Mouse (Mus musculus) mouse embryonic stem cell (cell line): ENCODE data around the gene Ralgps2.

ENCODE experiments used
- in situ Hi-C, 2 experiments: fragments of 300-500 bp; cut with MboI; formaldehyde crosslinking; loops; 1 replicate in 1 of 2; 3 replicates in 1 of 2; pipeline ENCODE4 v1.14.3; 2019 to 2020; ENCODE audit warnings: low sequenced_read_pairs in 2 of 2, low pct_unique_long_range_greater_than_20kb in 1 of 2, mixed read lengths in 1 of 2; ENCODE audit not compliant: unreplicated experiment in 1 of 2

Ralgps2 gene

DNA sequence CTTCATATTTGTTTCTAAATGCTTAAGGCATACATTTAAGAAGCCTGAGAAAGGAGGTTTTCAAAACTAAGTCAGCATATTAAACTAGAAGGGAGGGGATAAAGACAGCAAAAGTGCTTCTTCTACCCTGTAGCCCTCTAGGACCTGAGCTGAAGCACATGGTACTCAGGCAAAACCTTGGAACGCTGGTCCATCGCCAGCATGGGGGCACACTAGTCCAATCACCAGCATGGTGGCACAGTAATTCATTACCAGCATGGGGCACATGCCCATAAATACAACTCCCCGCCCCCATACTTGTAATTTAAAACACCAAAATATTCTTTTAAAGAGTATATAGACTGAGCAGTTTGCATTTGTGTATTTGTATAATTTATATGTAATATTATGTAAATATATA, 23.1 kb downstream of the Ralgps2 start:
- in situ Hi-C loops: loop anchor here in 1 of 2 experiments (5.0 kb wide), 1 partner anchor 161 kb away; no protein-coding TSS in a partner anchor

DNA sequence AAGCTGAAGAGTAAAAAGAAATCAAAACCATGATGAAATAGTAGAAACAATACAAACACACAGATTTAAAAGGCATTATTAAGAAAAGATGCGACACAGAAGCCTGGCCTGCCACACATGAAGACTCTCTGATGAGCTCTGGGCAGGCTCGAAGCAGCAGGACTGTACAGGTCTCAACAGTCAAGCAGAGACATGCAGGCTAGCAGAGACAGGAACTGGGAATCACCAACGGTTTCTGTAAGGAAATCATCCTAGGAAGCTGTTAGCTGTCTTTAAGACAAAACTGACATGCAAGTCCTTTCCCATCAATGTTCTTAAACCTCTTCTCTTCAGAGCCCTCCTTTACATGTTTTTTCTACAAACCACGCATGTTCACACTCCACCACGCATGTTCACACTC, 24.5 kb downstream of the Ralgps2 start:
- in situ Hi-C loops: loop anchor here in 1 of 2 experiments (5.0 kb wide), 1 partner anchor 162 kb away; no protein-coding TSS in a partner anchor

DNA sequence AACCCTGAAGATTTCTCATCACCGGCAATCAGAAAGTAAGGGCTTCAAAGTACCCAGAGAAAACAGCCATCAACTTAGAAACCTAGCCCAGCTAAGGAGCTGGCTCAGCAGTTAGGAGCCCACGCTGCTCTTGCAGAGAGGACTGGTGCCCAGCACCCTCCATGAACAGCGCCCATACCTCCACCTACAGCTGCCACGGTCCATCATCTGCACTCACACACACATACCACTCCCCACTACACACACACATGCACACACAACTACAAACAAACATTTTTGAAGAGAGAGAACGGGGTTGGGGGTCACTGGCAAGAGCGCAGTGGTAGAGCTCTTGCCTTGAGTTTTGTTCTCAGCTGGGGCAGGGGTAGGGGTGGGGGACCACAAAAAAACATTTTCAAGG, 26.2 kb downstream of the Ralgps2 start:
- in situ Hi-C loops: no loop called here

DNA sequence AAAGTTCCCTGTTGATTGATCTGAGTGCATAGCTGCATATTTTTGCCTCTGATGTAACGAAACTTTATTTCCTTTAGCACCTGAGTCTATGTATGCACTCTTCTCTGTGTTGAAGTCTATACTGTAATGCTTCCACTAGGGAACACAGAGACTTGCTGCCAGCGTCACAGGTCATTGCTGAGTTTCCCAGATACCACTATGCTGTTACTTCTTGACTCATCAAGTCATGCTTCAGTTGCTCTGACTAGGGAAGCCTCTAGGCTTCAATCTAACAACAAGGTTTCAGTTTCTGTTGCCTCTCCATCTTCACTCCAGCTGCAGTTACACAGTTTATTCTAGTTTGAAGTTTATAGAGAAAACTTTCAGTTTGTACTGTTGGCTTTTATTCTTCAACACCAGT, 28.5 kb downstream of the Ralgps2 start:
- in situ Hi-C loops: no loop called here

DNA sequence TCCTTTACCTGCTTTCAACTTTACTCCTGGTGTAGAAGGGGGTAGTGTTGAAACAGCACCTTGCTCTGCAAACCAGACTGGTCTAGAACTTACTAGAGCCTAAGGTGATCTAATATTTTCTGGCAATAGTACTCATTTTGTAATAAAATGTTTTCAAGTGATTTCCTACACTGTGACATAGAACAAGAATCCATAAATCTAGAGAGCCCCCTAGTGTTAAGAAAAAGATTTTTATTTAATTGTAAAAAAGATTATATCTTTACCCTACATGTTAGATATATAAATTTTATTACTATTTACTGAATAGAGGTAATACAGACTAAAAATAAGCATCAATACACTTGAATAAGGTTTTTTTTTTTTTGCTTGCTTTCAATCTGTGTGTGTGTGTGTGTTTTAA, 29.6 kb downstream of the Ralgps2 start:
- in situ Hi-C loops: no loop called here

- in situ Hi-C loops: no loop called here
Measured at GRCm38 (mm10) chr1:156909265-156909664, 30.2 kb downstream of the Ralgps2 start.

DNA sequence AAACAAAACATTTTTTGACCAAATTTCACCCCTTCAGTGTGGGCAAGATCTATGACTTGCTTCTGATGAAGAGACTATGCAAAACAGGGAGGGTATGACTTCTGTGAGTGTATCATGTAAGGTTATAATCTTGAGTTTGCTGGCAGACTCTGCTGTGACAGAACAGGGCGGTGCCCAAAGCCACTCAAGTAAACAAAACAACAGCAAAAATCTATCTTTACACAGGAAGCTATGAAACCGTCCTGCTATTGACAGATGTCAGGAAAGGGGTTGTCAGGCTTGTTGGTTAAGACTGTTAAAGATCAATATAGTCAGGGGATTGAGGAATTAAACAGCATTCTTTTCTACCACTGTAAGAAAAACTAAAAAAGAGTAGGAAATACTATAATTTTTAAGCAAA, 33.8 kb downstream of the Ralgps2 start:
- in situ Hi-C loops: no loop called here

- in situ Hi-C loops: no loop called here
Measured at GRCm38 (mm10) chr1:156903899-156904298, 35.5 kb downstream of the Ralgps2 start.

GRCm38 (mm10) chr1:156901689-156902088, 37.7 kb downstream of the Ralgps2 start:
- in situ Hi-C loops: no loop called here

DNA sequence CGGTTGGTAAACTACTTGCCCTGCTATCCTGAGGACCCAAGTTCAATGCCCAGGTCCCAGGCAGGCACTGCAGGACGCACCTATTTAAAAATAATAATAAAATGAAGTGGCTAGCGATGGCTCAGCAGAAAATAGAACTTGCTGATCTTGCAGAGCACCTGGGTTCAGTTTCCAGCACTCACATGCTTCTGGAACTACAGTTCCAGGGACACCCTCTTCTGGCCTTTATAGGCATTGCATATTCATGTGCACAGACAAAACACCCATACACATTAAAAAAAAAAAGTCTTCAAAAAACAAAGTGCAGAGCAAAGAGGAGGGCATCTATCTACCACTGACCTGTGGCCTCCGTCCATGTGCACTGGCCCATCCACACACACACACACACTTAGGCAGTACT, 47.9 kb downstream of the Ralgps2 start:
- in situ Hi-C loops: loop anchor here in 1 of 2 experiments (10.0 kb wide), 1 partner anchor 147 kb away; no protein-coding TSS in a partner anchor

- in situ Hi-C loops: no loop called here
Measured at GRCm38 (mm10) chr1:156888830-156889229, 50.6 kb downstream of the Ralgps2 start.

DNA sequence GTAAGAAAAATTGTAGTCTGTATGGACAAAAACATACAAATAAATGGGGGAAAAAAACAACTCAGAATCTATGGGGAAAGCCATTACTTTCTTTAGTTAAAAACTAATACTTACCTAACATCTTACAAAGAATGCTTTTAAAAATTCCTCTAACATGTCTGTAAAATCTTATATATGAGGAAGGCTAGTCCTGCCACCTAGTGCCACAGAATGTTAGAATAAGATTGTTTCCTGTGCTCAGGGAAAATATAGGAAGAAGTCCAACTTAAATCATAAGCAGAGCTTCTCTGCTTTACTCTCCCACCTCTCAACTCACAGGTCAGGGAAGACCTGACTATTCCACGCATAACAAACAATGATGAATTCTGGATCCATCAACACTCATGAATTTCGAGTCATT, 53.5 kb downstream of the Ralgps2 start:
- in situ Hi-C loops: no loop called here

DNA sequence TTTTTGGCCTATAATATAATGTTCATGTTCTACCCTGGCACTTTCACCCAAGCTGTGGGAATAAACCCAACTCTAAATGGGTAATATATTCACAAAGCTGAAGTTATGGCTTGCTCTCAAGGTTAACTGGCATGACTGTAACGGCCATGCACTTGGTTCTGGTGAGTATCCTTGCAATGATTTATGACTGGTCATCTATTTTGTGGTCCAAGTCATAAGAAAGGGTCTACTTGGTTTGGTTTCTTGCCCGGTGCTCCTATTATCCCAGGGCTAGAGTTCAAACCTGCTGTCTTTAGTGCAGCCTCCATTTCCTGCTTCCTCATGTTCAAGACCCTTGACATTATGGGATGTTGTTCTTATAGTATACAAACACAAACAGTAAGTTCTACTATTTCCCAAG, 54.6 kb downstream of the Ralgps2 start:
- in situ Hi-C loops: no loop called here

- in situ Hi-C loops: no loop called here
Measured at GRCm38 (mm10) chr1:156870616-156871015, 68.8 kb downstream of the Ralgps2 start.

GRCm38 (mm10) chr1:156870028-156870427, 69.4 kb downstream of the Ralgps2 start:
- in situ Hi-C loops: no loop called here

GRCm38 (mm10) chr1:156864240-156864639, 75.2 kb downstream of the Ralgps2 start:
- in situ Hi-C loops: no loop called here

- in situ Hi-C loops: no loop called here
Measured at GRCm38 (mm10) chr1:156863726-156864125, 75.7 kb downstream of the Ralgps2 start.

DNA sequence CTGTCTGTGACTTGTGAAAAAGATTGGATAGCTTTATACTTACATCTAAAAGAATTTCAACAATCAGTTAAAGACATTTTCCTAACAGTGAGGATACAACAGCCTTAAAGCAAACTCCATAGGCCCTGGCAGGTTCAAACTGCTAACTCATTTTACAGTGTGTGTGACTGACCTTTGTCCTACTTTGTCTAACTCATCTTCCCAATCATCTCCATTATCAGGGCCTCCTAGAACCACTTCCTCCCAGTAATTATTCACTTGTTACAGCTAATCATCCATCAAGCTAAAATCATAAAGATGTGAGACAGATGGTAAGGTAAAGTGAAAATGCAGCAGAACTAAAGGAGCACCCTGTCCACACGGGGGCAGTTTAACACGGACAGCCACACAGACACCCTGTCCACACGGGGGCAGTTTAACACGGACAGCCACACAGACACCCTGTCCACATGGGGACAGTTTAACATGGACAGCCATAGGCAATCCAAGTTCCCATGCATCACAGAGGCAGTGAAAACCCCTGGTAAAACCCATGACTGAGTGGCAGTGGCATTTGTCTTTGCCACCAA, 77.9 kb downstream of the Ralgps2 start:
- in situ Hi-C loops: no loop called here

DNA sequence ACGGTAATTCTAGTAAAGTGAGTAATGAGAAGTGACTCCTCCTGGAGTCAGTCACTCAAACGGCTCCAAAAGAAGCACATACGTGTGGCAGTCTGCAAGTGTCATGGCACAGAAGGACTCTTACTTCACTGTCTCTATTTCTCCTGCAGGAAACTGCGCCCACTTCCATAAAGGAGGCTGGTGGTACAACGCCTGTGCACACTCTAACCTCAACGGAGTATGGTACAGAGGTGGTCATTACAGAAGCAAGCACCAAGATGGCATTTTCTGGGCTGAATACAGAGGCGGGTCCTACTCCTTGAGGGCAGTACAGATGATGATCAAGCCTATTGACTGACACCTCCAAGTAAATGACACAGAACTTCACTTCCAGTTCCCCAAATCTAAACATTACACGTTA, 79.2 kb downstream of the Ralgps2 start:
- in situ Hi-C loops: no loop called here

DNA sequence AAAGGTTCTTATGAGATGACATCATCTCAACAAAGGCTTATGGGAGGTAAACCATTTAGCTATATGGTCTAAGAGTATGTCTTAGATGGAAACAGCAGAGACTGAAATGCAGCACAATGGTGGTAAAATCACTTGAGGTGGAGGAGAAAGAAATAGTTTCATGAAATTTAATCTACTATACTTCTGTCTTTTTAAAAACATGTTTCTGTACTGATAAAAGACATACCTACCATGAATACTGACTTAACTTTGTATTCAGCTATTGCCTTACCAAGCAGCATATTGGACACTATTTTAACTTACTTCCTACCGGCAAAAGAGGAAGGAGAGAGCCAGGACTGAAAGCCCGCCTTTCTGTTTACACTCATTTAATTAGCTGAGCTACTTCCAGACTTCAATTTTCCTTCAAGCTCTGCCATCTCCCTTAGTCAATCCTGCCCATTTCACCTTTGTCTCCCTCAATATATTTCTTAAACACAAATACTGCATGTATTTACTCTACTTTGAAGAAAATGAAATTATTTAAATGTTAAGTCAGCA, 79.6 kb downstream of the Ralgps2 start:
- in situ Hi-C loops: no loop called here
